Mouse (Mus musculus) midbrain, embryonic 16.5 days (tissue): ENCODE data around the gene Wipf3. TPM values are rescaled to one million over a fixed set of nuclear protein-coding genes. Genes with fewer than 3 reads are reported as not detected.
A peak's percentile ranks its signal among the peaks of the same experiment; 100 is the strongest.

Experiments used
- ATAC-seq: fragments of 200-750 bp; cut with Nextera tagmentation; 2 replicates; pipeline ENCODE4 v1.8.0; 2017; ENCODE audit warnings: moderate TSS enrichment
- H3K27ac ChIP-seq: fragments of 300-500 bp; sonication (generic); 2 replicates; pipeline ENCODE4 v1.5.1; 2014; ENCODE audit warnings: mild to moderate bottlenecking, low read length, mixed read lengths
- H3K27me3 ChIP-seq: fragments of 300-500 bp; sonication (generic); 2 replicates; pipeline ENCODE4 v1.6.1; 2014; ENCODE audit warnings: low read depth, low read length, mixed read lengths; ENCODE audit not compliant: control insufficient read depth, insufficient read depth
- H3K36me3 ChIP-seq: fragments of 300-500 bp; sonication (generic); 2 replicates; pipeline ENCODE4 v1.6.1; 2014; ENCODE audit warnings: mild to moderate bottlenecking, low read length, moderate library complexity, mixed read lengths; ENCODE audit not compliant: control insufficient read depth, insufficient read depth
- H3K4me1 ChIP-seq: fragments of 300-500 bp; sonication (generic); 2 replicates; pipeline ENCODE4 v1.6.1; 2014; ENCODE audit warnings: mild to moderate bottlenecking, low read length, mixed read lengths; ENCODE audit not compliant: control insufficient read depth, insufficient read depth
- H3K4me2 ChIP-seq: fragments of 300-500 bp; sonication (generic); 2 replicates; pipeline ENCODE4 v1.6.1; 2014; ENCODE audit warnings: mild to moderate bottlenecking, low read length, mixed read lengths
- H3K4me3 ChIP-seq: fragments of 300-500 bp; sonication (generic); 2 replicates; pipeline ENCODE4 v1.5.1; 2014; ENCODE audit warnings: low read depth, mild to moderate bottlenecking, low read length, moderate library complexity, mixed read lengths
- H3K9ac ChIP-seq: fragments of 300-500 bp; sonication (generic); 2 replicates; pipeline ENCODE4 v1.6.1; 2014; ENCODE audit warnings: low read depth, low read length, mixed read lengths
- H3K9me3 ChIP-seq: fragments of 300-500 bp; sonication (generic); replicated peaks from 2 replicates; pipeline ENCODE4 v1.6.1; 2014; ENCODE audit warnings: mild to moderate bottlenecking, low read length, mixed read lengths; ENCODE audit not compliant: control insufficient read depth, poor library complexity, severe bottlenecking
- WGBS: fragments of 180-500 bp; shearing (Covaris S2); extraction: QIAGEN DNeasy Blood & Tissue Kit; methylation state at CpG from one replicate; pipeline ENCODE4 v1.1.7; 2014; 5-methylcytosine and 5-hydroxymethylcytosine counted together
- polyA plus RNA-seq: library from polyadenylated mRNA; unstranded; fragments of >200 nt; fragmentation: Nextera tagmentation; extraction: Ambion mirVana; gene quantifications from 2 replicates; pipeline ENCODE4 v1.2.1, GENCODE M21; 2015

The Wipf3 gene
- polyA plus RNA-seq, 1 experiment from 2014 or later, result 3.6 TPM

GRCm38 (mm10) chr6:54528666-54529065 lies 99.3 kb downstream of the Wipf3 start:
- H3K4me3 ChIP-seq, result no peak overlapping the region
- no peak overlapping the region for H3K4me2 ChIP-seq
- no peak overlapping the region for H3K27ac ChIP-seq
- H3K4me1 ChIP-seq, result peaks cover 8% of the 10 kb centered on the region; the same call in 1 of the 2 replicates
- H3K36me3 ChIP-seq, result peaks cover 5% of the 10 kb centered on the region; the same call in 1 of the 2 replicates
- 93% methylated on average over 8 of the region's 8 CpGs for WGBS
- H3K27me3 ChIP-seq, result no peaks in the 10 kb centered on the region
- no peaks in the 10 kb centered on the region for H3K9me3 ChIP-seq
- no peak for ATAC-seq
- H3K9ac ChIP-seq, result no peak overlapping the region

DNA sequence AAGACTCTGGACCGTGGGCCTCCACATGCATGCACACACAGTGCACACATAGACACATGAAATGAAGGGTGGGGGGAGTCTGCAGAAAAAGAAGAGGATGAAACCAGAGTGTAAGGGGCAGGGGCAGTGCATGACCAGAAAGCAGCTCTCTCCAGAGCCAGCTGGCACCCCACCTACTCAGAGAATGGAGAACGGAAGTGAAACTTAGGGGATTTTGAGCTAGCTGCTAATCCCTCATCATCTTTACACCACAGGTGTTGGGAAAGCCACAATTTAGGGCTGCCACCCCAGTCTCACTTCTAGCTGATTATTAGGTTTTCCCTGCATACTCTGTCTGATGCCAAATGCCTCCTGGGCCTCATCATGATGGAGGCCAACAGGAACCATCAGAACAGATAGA lies 100.8 kb downstream of the Wipf3 start:
- no peak for ATAC-seq
- peaks cover 8% of the 10 kb centered on the region; the same call in 1 of the 2 replicates for H3K4me1 ChIP-seq
- H3K27me3 ChIP-seq, result no peaks in the 10 kb centered on the region
- H3K36me3 ChIP-seq, result peaks cover 5% of the 10 kb centered on the region; the same call in 1 of the 2 replicates
- no peak overlapping the region for H3K9ac ChIP-seq
- H3K27ac ChIP-seq, result no peak overlapping the region
- no peak overlapping the region for H3K4me3 ChIP-seq
- H3K9me3 ChIP-seq, result no peaks in the 10 kb centered on the region
- no peak overlapping the region for H3K4me2 ChIP-seq
- whole genome bisulfite sequencing, result 76% methylated on average over 2 of the region's 2 CpGs

GRCm38 (mm10) chr6:54531048-54531481 lies 101.7 kb downstream of the Wipf3 start:
- no peak overlapping the region for H3K4me2 ChIP-seq
- WGBS, result 35% methylated on average over 8 of the region's 8 CpGs
- peak; percentile 57 for ATAC-seq
- no peaks in the 10 kb centered on the region for H3K27me3 ChIP-seq
- 0 out of 2 replicates have a peak overlapping the region, but pooled peaks have one; percentile 24 for H3K9ac ChIP-seq
- no peaks in the 10 kb centered on the region for H3K9me3 ChIP-seq
- H3K4me3 ChIP-seq, result no peak overlapping the region
- H3K27ac ChIP-seq, result peak overlapping the region; percentile 65
- peaks cover 5% of the 10 kb centered on the region; the same call in 1 of the 2 replicates for H3K36me3 ChIP-seq
- peaks cover 8% of the 10 kb centered on the region; the same call in 1 of the 2 replicates for H3K4me1 ChIP-seq

DNA sequence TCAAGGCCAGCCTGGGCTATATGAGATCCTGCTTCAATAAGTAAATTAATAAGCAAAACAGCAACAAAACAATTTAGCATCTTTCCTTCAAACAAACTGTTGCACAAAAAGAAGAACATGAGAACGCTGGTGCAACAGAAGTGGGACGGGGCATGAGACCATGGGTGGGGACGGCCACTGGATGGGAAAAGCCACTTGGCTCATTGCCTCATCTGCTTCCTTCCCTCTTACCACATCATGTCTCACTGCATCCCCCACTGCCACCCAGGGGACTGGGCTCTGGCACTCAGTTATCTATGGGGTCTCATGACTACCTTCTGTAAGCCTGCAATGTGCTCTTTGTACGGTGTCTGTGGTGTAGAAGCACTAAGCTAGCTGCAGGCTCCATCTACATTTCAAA lies 106.1 kb downstream of the Wipf3 start:
- peaks cover 21% of the 10 kb centered on the region for H3K4me1 ChIP-seq
- H3K4me3 ChIP-seq, result no peak overlapping the region
- no peaks in the 10 kb centered on the region for H3K27me3 ChIP-seq
- 85% methylated on average over 4 of the region's 4 CpGs for WGBS
- ATAC-seq, result no peak
- H3K9me3 ChIP-seq, result no peaks in the 10 kb centered on the region
- no peak overlapping the region for H3K4me2 ChIP-seq
- no peak overlapping the region for H3K9ac ChIP-seq
- H3K27ac ChIP-seq, result no peak overlapping the region
- no peaks in the 10 kb centered on the region for H3K36me3 ChIP-seq

- WGBS, result 80% methylated on average over 7 of the region's 7 CpGs
- Histone ChIP-seq H3K4me1 (peaks cover 13% of the 10 kb centered on the region), H3K9ac (no peak overlapping the region), H3K27me3 (no peaks in the 10 kb centered on the region), H3K4me3 (no peak overlapping the region), H3K9me3 (no peaks in the 10 kb centered on the region), H3K36me3 (no peaks in the 10 kb centered on the region), H3K27ac (no peak overlapping the region), H3K4me2 (no peak overlapping the region)
- no peak for ATAC-seq
Measured at GRCm38 (mm10) chr6:54537053-54537452, 107.7 kb downstream of the Wipf3 start.

- Histone ChIP-seq H3K36me3 (peaks cover 5% of the 10 kb centered on the region; the same call in 1 of the 2 replicates), H3K27ac (no peak overlapping the region), H3K4me3 (no peak overlapping the region), H3K4me1 (peaks cover 13% of the 10 kb centered on the region), H3K9ac (no peak overlapping the region), H3K27me3 (no peaks in the 10 kb centered on the region), H3K9me3 (no peaks in the 10 kb centered on the region), H3K4me2 (no peak overlapping the region)
- WGBS, result 13% methylated on average over 3 of the region's 3 CpGs
- ATAC-seq, result 0 out of 2 replicates have a peak, but pooled peaks have one; percentile 16
Measured at GRCm38 (mm10) chr6:54538773-54539173, 109.4 kb downstream of the Wipf3 start.

DNA sequence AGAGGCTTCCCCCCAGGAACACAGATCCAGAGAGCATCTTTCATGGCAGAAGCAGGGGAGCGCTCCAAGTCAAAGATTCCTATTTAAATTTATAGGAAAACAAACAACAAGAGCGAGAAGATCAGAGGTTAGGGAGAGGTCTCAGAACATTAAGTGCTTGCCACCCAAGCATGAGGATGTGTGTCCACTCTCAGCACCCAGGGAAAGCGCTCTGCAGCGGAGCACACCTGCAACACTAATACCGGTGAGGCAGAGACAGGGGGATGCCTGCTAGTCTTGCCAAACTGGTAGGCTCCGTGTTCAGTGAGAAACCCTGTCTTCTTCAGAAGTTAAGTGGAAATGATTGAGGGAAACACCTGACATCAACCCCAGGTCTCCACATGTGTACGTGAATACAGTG lies 110.0 kb downstream of the Wipf3 start:
- H3K4me2 ChIP-seq, result no peak overlapping the region
- H3K9ac ChIP-seq, result no peak overlapping the region
- peak; percentile 26; the same call in 1 of the 2 replicates for ATAC-seq
- no peaks in the 10 kb centered on the region for H3K27me3 ChIP-seq
- peaks cover 7% of the 10 kb centered on the region; the same call in 1 of the 2 replicates for H3K36me3 ChIP-seq
- H3K4me3 ChIP-seq, result no peak overlapping the region
- H3K27ac ChIP-seq, result no peak overlapping the region
- no peaks in the 10 kb centered on the region for H3K9me3 ChIP-seq
- H3K4me1 ChIP-seq, result peaks cover 13% of the 10 kb centered on the region
- WGBS, result 75% methylated on average over 7 of the region's 7 CpGs

DNA sequence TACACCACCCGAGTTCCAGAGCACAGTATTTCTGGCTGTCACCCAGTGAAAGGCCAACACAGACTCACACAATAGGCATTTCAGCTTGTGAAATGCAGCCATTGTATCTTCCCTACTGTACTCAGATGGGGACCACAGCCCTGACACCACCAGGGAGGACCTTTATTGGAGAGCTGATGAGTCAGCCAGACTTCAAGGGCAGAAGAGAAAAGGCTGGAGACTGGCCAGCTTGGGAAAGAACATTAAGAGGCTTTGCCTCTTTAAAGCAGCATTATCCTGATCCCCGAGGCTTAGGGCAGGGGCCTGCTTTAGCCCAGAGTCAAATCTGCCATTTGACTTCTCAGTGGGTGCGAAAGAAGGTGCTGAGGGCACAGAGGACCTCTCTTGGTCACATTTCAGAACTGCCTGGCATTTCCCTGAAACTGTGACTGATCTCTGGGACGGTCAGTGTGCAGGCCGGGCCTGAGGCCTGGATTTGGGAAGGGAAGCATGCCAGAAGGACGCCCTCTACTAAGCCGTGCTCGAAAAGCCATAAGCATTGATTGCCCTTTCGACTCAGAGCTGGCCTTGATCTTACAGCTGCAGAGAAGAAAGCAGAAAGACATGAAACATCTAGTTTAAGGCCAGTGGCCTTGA lies 111.0 kb downstream of the Wipf3 start:
- H3K9ac ChIP-seq, result no peak overlapping the region
- no peaks in the 10 kb centered on the region for H3K9me3 ChIP-seq
- H3K4me1 ChIP-seq, result peaks cover 13% of the 10 kb centered on the region
- ATAC-seq, result 0 out of 2 replicates have a peak, but pooled peaks have one; percentile 16
- H3K27me3 ChIP-seq, result no peaks in the 10 kb centered on the region
- 23% methylated on average over 9 of the region's 9 CpGs for WGBS
- peaks cover 7% of the 10 kb centered on the region; the same call in 1 of the 2 replicates for H3K36me3 ChIP-seq
- H3K27ac ChIP-seq, result peak overlapping the region; percentile 33; the same call in 1 of the 2 replicates
- no peak overlapping the region for H3K4me2 ChIP-seq
- no peak overlapping the region for H3K4me3 ChIP-seq

DNA sequence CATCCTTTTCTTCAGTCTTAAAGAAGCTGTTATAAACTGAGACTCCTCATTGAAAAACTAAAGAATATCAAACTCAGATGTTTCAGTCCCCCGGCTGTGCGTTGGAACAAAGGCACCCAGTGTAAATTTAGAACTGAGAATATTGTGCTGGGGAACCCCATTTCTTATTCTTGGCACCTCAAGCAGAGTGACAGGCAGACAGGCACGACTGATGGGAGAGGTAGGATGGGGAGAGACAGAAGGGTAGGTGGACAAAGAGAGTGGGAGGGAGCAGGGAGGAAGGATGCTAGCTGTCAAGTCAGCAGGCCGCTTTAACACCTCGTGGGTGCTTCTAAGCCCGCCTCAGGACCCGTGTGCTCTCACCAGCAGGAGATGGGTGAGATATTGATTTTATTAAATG lies 113.4 kb downstream of the Wipf3 start:
- 80% methylated on average over 7 of the region's 7 CpGs for WGBS
- Histone ChIP-seq H3K4me2 (no peak overlapping the region), H3K27me3 (no peaks in the 10 kb centered on the region), H3K9me3 (no peaks in the 10 kb centered on the region), H3K27ac (no peak overlapping the region), H3K4me1 (peaks cover 13% of the 10 kb centered on the region), H3K4me3 (no peak overlapping the region), H3K9ac (no peak overlapping the region), H3K36me3 (peaks cover 11% of the 10 kb centered on the region; the same call in 1 of the 2 replicates)
- no peak for ATAC-seq
